Mouse (Mus musculus) megakaryocyte, embryonic 14.5 days (primary cell): ENCODE results near the gene Spon1. TPM values are rescaled to one million over a fixed set of nuclear protein-coding genes. Genes with fewer than 3 reads are reported as not detected.

Experiments used
- H3K27me3 ChIP-seq: replicated peaks from 2 replicates; pipeline ENCODE3; 2012; ENCODE audit warnings: inconsistent platforms
- H3K36me3 ChIP-seq: replicated peaks from 2 replicates; pipeline ENCODE3; 2012; ENCODE audit warnings: low read length, inconsistent platforms, mixed read lengths
- H3K4me1 ChIP-seq: 2 replicates; pipeline ENCODE4 v1.6.1; 2012; ENCODE audit warnings: inconsistent platforms
- H3K4me3 ChIP-seq: replicated peaks from 2 replicates; pipeline ENCODE3; 2012; ENCODE audit warnings: moderate library complexity, mild to moderate bottlenecking, inconsistent platforms
- H3K9me3 ChIP-seq: 2 replicates; pipeline ENCODE4 v1.6.1; 2012; ENCODE audit warnings: inconsistent platforms
- FLI1 ChIP-seq: IDR thresholded peaks from 2 replicates; pipeline ENCODE4 v1.6.1; 2012; ENCODE audit warnings: low read length, inconsistent platforms, mixed read lengths
- GATA1 ChIP-seq: IDR thresholded peaks from 3 replicates; pipeline ENCODE4 v1.6.1; 2012; ENCODE audit warnings: mixed read lengths, low read length, inconsistent platforms, borderline replicate concordance
- polyA plus RNA-seq: library from polyadenylated mRNA; stranded (reverse); fragments of >175 nt; gene quantifications from 2 replicates; pipeline ENCODE4 v1.2.3, GENCODE M21; 2012; ENCODE audit warnings: low replicate concordance; ENCODE audit not compliant: insufficient read depth

The Spon1 gene
- polyA plus RNA-seq, 1 experiment, result not detected

DNA sequence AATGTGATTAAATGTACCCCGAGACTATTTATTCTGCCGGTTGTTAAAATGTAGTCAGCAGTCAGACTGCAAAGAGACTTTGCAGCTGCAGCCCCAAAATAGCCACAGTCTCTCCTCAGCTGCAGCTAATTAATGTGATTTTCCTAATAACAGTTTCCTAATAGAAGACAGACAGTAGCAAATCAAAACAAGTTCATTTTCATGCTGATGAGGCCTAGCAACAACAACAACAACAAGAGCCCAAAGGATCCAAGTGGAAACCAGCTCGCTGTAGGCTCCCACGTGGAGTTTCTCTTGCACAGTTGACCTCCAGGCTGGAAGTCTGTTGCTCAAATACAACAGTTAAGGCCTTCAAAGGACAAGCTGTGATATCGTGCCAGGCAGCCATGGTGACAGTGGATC, 93.7 kb downstream of the Spon1 start:
- H3K4me1 ChIP-seq, result no peaks in the 10 kb centered on the region
- no peaks in the 10 kb centered on the region for H3K27me3 ChIP-seq
- TF ChIP-seq FLI1 (no peak), GATA1 (no peak)
- H3K36me3 ChIP-seq, result no peaks in the 10 kb centered on the region
- peaks cover 14% of the 10 kb centered on the region for H3K9me3 ChIP-seq
- no peak overlapping the region for H3K4me3 ChIP-seq

DNA sequence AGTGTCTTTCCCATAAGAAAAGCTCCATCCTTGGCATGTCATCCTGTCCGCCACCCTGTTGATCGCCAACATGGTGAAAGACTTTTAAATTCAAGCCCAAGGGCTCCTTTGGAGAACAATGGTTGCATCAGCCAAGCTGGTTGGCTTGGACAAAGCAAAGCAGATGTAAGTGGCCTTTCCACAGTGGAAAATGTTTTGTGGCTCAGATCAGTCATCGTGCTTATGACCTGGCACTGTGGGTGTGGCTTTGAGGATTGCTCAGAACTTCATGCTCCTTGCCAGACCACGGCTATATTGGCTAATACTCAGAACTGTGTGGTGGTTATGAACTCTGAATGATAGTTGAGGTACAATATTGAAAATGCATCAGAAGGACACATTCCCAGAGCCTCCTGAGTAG, 96.2 kb downstream of the Spon1 start:
- Histone ChIP-seq H3K9me3 (no peaks in the 10 kb centered on the region), H3K4me3 (no peak overlapping the region), H3K4me1 (no peaks in the 10 kb centered on the region), H3K27me3 (no peaks in the 10 kb centered on the region), H3K36me3 (no peaks in the 10 kb centered on the region)
- TF ChIP-seq FLI1 (no peak), GATA1 (no peak)

DNA sequence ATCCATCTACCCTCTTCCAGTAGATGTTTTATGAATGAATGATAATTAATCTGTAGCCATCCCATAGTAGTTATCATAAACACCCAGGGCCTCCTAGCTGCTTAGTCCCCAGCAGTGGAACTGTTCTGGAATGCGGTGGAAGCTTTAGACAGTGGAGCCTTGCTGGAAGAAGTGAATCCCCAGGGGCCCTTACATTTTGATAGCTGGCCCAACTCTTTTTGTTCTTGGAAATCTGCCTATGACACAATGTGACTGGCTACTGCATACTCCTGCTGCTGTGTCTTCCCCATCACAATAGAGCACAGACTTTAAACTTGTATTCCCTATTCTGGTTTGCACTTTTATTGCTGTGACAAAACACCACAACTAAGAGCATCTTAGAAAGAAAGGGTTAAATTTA, 107.0 kb downstream of the Spon1 start:
- Histone ChIP-seq H3K9me3 (no peaks in the 10 kb centered on the region), H3K36me3 (no peaks in the 10 kb centered on the region), H3K4me3 (no peak overlapping the region), H3K27me3 (no peaks in the 10 kb centered on the region), H3K4me1 (no peaks in the 10 kb centered on the region)
- TF ChIP-seq FLI1 (no peak), GATA1 (no peak)

DNA sequence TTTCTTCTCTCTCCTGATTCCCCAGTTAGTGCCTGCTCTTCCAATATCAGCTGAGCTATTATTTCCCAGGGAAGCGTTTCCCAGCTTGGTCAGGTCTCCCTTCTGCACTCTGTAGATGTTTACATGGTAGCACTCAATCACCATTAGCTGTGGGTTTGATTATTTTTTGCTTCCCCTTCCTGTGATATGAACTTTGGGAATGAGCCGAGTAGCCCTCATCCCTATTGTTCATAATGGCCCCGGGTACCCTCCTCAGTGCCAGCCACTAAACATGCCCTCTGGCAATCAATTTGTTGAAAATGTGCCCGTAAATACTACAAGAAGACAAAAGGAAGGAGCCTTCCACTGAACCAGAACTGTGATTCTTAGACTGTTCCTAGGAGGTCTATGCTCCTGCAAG, 111.7 kb downstream of the Spon1 start:
- TF ChIP-seq FLI1 (no peak), GATA1 (no peak)
- no peaks in the 10 kb centered on the region for H3K9me3 ChIP-seq
- H3K36me3 ChIP-seq, result no peaks in the 10 kb centered on the region
- no peaks in the 10 kb centered on the region for H3K27me3 ChIP-seq
- H3K4me3 ChIP-seq, result no peak overlapping the region
- H3K4me1 ChIP-seq, result no peaks in the 10 kb centered on the region

DNA sequence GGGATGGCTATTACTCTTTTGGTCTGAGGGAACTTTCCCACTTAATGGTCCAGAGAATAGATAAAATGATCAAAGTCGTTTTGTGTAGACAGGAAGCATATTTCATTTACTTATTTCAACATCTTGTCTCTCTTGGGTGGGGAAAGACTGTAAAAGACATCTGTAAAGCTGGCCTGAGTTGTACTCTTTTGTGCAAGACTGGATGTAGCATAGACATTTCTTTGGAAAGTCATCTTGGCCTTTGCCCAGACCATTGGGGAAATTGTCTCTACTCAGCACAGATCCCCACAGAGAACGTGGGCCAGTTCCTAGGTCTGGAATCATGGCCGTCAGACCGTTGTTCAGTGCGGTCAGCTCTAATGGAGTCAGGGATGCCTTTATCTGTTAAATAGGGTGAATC, 112.1 kb downstream of the Spon1 start:
- no peaks in the 10 kb centered on the region for H3K4me1 ChIP-seq
- H3K36me3 ChIP-seq, result no peaks in the 10 kb centered on the region
- no peaks in the 10 kb centered on the region for H3K27me3 ChIP-seq
- H3K4me3 ChIP-seq, result no peak overlapping the region
- TF ChIP-seq GATA1, result no peak
- H3K9me3 ChIP-seq, result no peaks in the 10 kb centered on the region

DNA sequence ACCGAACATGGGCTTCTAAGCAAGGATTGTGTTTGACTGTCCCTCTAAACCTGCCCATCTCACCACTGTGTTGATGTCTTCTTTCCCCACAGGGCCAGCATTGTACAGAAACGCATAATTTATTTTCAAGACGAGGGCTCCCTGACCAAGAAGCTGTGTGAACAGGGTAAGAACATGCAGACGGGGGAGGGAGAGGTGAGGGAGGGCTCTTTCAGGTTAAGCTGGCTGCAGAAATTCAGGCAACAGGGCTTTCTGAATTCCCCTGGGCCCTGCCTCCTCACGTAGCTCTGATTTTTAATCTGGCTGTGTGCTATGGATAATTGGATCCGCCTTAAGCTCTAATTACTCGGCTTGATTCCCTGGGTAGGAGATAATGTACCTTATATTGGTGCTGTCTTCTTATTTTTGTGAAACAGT, 113.3 kb downstream of the Spon1 start:
- H3K4me3 ChIP-seq, result no peak overlapping the region
- H3K27me3 ChIP-seq, result no peaks in the 10 kb centered on the region
- no peak for TF ChIP-seq FLI1
- TF ChIP-seq GATA1, result no peak
- H3K9me3 ChIP-seq, result no peaks in the 10 kb centered on the region
- H3K36me3 ChIP-seq, result no peaks in the 10 kb centered on the region
- H3K4me1 ChIP-seq, result no peaks in the 10 kb centered on the region

DNA sequence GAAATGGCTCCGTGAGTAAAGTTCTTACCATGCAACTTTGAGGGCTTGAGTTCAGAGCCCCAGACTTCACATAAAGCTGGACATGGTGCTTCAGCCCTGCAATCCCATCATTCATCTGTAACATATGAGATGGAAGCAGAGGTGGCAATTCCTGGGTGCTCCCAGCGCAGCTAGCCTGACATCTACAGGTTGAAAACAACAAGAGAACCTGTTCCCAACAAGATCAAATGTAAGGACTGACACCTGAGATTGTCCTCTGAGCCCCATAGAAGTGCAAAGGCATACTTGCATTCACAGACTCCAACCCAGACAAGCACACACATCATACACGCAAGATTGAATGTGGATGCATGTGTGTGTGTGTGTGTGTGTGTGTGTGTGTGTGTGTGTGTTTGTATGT, 114.2 kb downstream of the Spon1 start:
- Histone ChIP-seq H3K4me1 (no peaks in the 10 kb centered on the region), H3K36me3 (no peaks in the 10 kb centered on the region), H3K4me3 (no peak overlapping the region), H3K9me3 (no peaks in the 10 kb centered on the region), H3K27me3 (no peaks in the 10 kb centered on the region)
- TF ChIP-seq FLI1 (no peak), GATA1 (no peak)

- H3K4me1 ChIP-seq, result no peaks in the 10 kb centered on the region
- no peak overlapping the region for H3K4me3 ChIP-seq
- H3K36me3 ChIP-seq, result no peaks in the 10 kb centered on the region
- TF ChIP-seq GATA1 (no peak), FLI1 (no peak)
- no peaks in the 10 kb centered on the region for H3K9me3 ChIP-seq
- H3K27me3 ChIP-seq, result no peaks in the 10 kb centered on the region
These were observed 125.0 kb downstream of the Spon1 start for GRCm38 (mm10) chr7:113890782-113891181.

GRCm38 (mm10) chr7:113891491-113891890, 125.7 kb downstream of the Spon1 start:
- H3K9me3 ChIP-seq, result no peaks in the 10 kb centered on the region
- H3K4me1 ChIP-seq, result no peaks in the 10 kb centered on the region
- H3K36me3 ChIP-seq, result no peaks in the 10 kb centered on the region
- TF ChIP-seq GATA1 (no peak), FLI1 (no peak)
- H3K27me3 ChIP-seq, result no peaks in the 10 kb centered on the region
- no peak overlapping the region for H3K4me3 ChIP-seq

- no peaks in the 10 kb centered on the region for H3K36me3 ChIP-seq
- H3K4me1 ChIP-seq, result no peaks in the 10 kb centered on the region
- H3K27me3 ChIP-seq, result no peaks in the 10 kb centered on the region
- H3K9me3 ChIP-seq, result no peaks in the 10 kb centered on the region
- TF ChIP-seq FLI1, result no peak
- no peak for TF ChIP-seq GATA1
- no peak overlapping the region for H3K4me3 ChIP-seq
These were observed 128.3 kb downstream of the Spon1 start for GRCm38 (mm10) chr7:113893944-113894662.

DNA sequence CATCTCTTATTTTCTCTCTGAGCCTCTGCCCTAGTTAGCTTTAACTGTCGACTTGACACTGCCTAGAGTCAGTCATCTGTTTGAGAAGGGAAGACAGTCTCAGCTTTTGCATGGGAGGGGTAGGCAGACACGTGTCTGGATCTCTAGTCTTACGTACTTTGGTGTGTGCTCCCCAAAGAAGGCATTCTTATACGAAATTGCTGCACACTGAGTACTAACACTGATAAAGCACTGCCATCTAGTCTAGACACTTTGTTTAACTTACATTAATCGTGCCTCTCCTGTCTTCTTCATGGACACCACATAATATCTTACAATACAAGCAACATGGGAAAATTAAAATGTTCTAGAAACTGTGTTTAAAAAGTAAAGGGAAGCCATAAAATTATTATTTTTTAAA, 129.5 kb downstream of the Spon1 start:
- H3K4me1 ChIP-seq, result no peaks in the 10 kb centered on the region
- H3K9me3 ChIP-seq, result no peaks in the 10 kb centered on the region
- no peaks in the 10 kb centered on the region for H3K27me3 ChIP-seq
- H3K36me3 ChIP-seq, result no peaks in the 10 kb centered on the region
- TF ChIP-seq FLI1 (no peak), GATA1 (no peak)
- no peak overlapping the region for H3K4me3 ChIP-seq
